Mouse (Mus musculus) embryonic facial prominence, embryonic 11.5 days (tissue): ENCODE measurements around the gene Mecom. TPM values are rescaled to one million over a fixed set of nuclear protein-coding genes. Genes with fewer than 3 reads are reported as not detected.

ENCODE experiments used
- ATAC-seq: fragments of 200-750 bp; cut with Nextera tagmentation; replicated peaks from 2 replicates; pipeline ENCODE4 v1.8.0; 2017; ENCODE audit warnings: low read depth; ENCODE audit not compliant: insufficient number of reproducible peaks, low FRiP score, low TSS enrichment
- DNase-seq: peaks from one replicate; pipeline ENCODE4 v3.0.0-alpha.2; 2015; ENCODE audit warnings: low spot score
- H3K27ac ChIP-seq: fragments of 300-500 bp; sonication (generic); replicated peaks from 2 replicates; pipeline ENCODE4 v1.5.1; 2014; ENCODE audit warnings: mild to moderate bottlenecking, low read depth, low read length, control low read depth
- H3K27me3 ChIP-seq: fragments of 300-500 bp; sonication (generic); 2 replicates; pipeline ENCODE4 v1.6.1; 2014; ENCODE audit warnings: mild to moderate bottlenecking, low read length, moderate library complexity, mixed read lengths; ENCODE audit not compliant: control insufficient read depth, insufficient read depth
- H3K36me3 ChIP-seq: fragments of 300-500 bp; sonication (generic); replicated peaks from 2 replicates; pipeline ENCODE4 v1.6.1; 2014; ENCODE audit warnings: low read depth, mild to moderate bottlenecking, low read length, moderate library complexity, mixed read lengths; ENCODE audit not compliant: control insufficient read depth, insufficient read depth
- H3K4me1 ChIP-seq: fragments of 300-500 bp; sonication (generic); 2 replicates; pipeline ENCODE4 v1.6.1; 2014; ENCODE audit warnings: low read length, mixed read lengths; ENCODE audit not compliant: control insufficient read depth, insufficient read depth
- H3K4me2 ChIP-seq: fragments of 300-500 bp; sonication (generic); 2 replicates; pipeline ENCODE4 v1.6.1; 2014; ENCODE audit warnings: low read depth, mild to moderate bottlenecking, control low read depth, low read length, moderate library complexity
- H3K4me3 ChIP-seq: fragments of 300-500 bp; sonication (generic); 2 replicates; pipeline ENCODE4 v1.5.1; 2014; ENCODE audit warnings: low read depth, low read length, control low read depth
- H3K9ac ChIP-seq: fragments of 300-500 bp; sonication (generic); replicated peaks from 2 replicates; pipeline ENCODE4 v1.6.1; 2014; ENCODE audit warnings: mild to moderate bottlenecking, control low read depth, low read length
- H3K9me3 ChIP-seq: fragments of 300-500 bp; sonication (generic); replicated peaks from 2 replicates; pipeline ENCODE4 v1.6.1; 2016; ENCODE audit warnings: mild to moderate bottlenecking, low read length, inconsistent platforms, mixed read lengths; ENCODE audit not compliant: control insufficient read depth
- WGBS: fragments of 180-500 bp; shearing (Covaris S2); extraction: QIAGEN DNeasy Blood & Tissue Kit; methylation state at CpG from one replicate; pipeline ENCODE4 v1.1.7; 2014; 5-methylcytosine and 5-hydroxymethylcytosine counted together
- polyA plus RNA-seq: library from polyadenylated mRNA; unstranded; fragments of >200 nt; fragmentation: Nextera tagmentation; extraction: Ambion mirVana; gene quantifications from 2 replicates; pipeline ENCODE4 v1.2.1, GENCODE M21; 2014

Gene Mecom
- polyA plus RNA-seq, 1 experiment from 2014 or later, result 48.4 TPM

DNA sequence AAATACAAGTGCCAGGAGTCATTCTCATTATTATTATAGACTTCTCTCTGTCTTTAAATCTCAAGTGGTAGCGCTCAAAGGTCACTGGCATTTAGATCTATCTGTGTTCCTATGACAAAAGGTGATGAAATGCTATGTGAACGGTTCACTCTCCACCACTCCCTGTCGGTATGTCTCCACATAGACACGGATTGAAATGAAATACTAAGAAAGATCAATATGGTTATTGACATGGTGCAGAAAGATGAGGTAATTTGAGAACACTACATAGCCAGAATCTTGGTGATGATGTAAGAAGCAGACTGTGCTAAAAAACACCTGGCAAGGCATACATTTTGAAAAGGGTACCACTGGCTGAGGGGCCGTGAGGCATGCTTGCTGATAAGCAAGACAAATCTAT lies 294.1 kb downstream of the Mecom start:
- ATAC-seq (no peak), DNase-seq (no peak)
- H3K9ac ChIP-seq, result no peak overlapping the region
- no peaks in the 10 kb centered on the region; the same call in 1 of the 2 replicates for H3K4me1 ChIP-seq
- H3K36me3 ChIP-seq, result no peaks in the 10 kb centered on the region
- no peaks in the 10 kb centered on the region for H3K9me3 ChIP-seq
- H3K27me3 ChIP-seq, result no peaks in the 10 kb centered on the region
- no peak overlapping the region for H3K4me3 ChIP-seq
- 90% methylated on average over 5 of the region's 5 CpGs for WGBS
- no peak overlapping the region for H3K4me2 ChIP-seq
- H3K27ac ChIP-seq, result no peak overlapping the region

- no peak overlapping the region for H3K27ac ChIP-seq
- H3K27me3 ChIP-seq, result no peaks in the 10 kb centered on the region
- H3K4me3 ChIP-seq, result no peak overlapping the region
- 78% methylated on average over 4 of the region's 4 CpGs for WGBS
- no peaks in the 10 kb centered on the region for H3K36me3 ChIP-seq
- H3K9ac ChIP-seq, result no peak overlapping the region
- DNase-seq (peak; percentile 30), ATAC-seq (no peak)
- no peaks in the 10 kb centered on the region for H3K9me3 ChIP-seq
- peaks cover 3% of the 10 kb centered on the region; the same call in 1 of the 2 replicates for H3K4me1 ChIP-seq
- no peak overlapping the region for H3K4me2 ChIP-seq
These were observed 299.0 kb downstream of the Mecom start for GRCm38 (mm10) chr3:30248656-30249384.

DNA sequence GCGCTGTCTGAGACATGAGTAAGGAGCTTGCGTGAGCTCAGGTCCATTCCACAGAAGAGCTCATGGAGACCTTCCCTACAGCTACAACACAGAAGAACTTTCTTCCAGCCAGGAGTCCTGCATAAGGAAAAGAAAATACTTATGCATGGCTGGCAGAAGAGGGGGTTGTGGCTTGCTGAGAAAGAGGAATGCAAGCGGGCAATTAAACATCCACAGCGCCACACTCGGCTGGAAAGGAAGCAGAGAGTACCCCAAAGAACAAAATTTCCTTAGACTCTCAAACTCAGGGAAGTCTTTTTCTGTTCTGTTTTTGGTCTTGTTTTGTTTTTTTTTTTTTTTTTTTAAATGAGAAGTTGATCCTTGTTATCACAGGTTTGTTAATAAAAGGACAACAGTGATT lies 300.6 kb downstream of the Mecom start:
- DNase-seq (no peak), ATAC-seq (no peak)
- Histone ChIP-seq H3K27me3 (no peaks in the 10 kb centered on the region), H3K9ac (no peak overlapping the region), H3K9me3 (no peaks in the 10 kb centered on the region), H3K4me3 (no peak overlapping the region), H3K36me3 (no peaks in the 10 kb centered on the region), H3K4me2 (no peak overlapping the region), H3K4me1 (peaks cover 3% of the 10 kb centered on the region; the same call in 1 of the 2 replicates), H3K27ac (no peak overlapping the region)
- WGBS, result 79% methylated on average over 5 of the region's 5 CpGs

DNA sequence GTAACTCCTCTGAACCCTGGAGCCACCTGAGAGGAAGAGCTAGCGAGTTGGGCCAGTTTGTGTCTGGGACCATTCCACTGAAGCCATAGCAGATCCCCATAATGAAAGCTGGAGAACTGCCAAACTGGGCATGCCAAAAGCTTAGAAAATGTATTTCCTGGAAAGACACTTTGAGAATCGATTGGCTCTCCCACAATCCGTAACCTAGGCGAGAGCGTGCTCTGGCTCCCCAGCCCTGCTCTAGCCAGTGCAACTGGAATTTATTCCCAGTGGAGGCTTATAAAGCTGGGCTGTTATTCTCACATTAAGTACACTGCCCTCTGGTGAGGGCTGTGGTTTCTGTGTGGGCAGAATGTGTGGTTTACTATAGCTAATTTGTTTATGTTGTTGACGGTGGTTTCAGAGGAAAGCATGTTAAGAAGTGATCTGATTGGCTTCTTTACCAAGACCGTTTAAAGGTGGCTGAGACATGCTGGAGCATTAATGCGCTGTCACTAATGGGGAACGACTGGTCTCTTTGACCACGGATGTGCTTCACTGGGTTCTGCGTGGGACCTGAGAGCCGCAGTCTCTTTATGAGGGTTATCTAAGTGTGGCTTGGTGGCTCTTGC lies 301.3 kb downstream of the Mecom start:
- ATAC-seq (no peak), DNase-seq (no peak)
- Histone ChIP-seq H3K9me3 (no peaks in the 10 kb centered on the region), H3K27me3 (no peaks in the 10 kb centered on the region), H3K4me2 (no peak overlapping the region), H3K4me3 (no peak overlapping the region), H3K9ac (no peak overlapping the region), H3K36me3 (no peaks in the 10 kb centered on the region), H3K4me1 (peaks cover 3% of the 10 kb centered on the region; the same call in 1 of the 2 replicates), H3K27ac (no peak overlapping the region)
- WGBS, result 81% methylated on average over 12 of the region's 12 CpGs

GRCm38 (mm10) chr3:30245950-30246349 lies 301.9 kb downstream of the Mecom start:
- Histone ChIP-seq H3K4me3 (no peak overlapping the region), H3K36me3 (no peaks in the 10 kb centered on the region), H3K27me3 (no peaks in the 10 kb centered on the region), H3K4me1 (peaks cover 3% of the 10 kb centered on the region; the same call in 1 of the 2 replicates), H3K9me3 (no peaks in the 10 kb centered on the region), H3K9ac (no peak overlapping the region), H3K27ac (no peak overlapping the region), H3K4me2 (no peak overlapping the region)
- DNase-seq, result no peak
- WGBS, result 69% methylated on average over 5 of the region's 5 CpGs
- no peak for ATAC-seq

GRCm38 (mm10) chr3:30244401-30244871 lies 303.4 kb downstream of the Mecom start:
- Histone ChIP-seq H3K27ac (no peak overlapping the region), H3K4me3 (no peak overlapping the region), H3K9me3 (no peaks in the 10 kb centered on the region), H3K9ac (no peak overlapping the region), H3K4me1 (peaks cover 3% of the 10 kb centered on the region; the same call in 1 of the 2 replicates), H3K36me3 (no peaks in the 10 kb centered on the region), H3K27me3 (no peaks in the 10 kb centered on the region), H3K4me2 (no peak overlapping the region)
- WGBS, result 19% methylated on average over 7 of the region's 7 CpGs
- DNase-seq (peak; percentile 35), ATAC-seq (no peak; the same call in 1 of the 2 replicates)

- ATAC-seq (no peak), DNase-seq (no peak)
- Histone ChIP-seq H3K9me3 (no peaks in the 10 kb centered on the region), H3K27ac (no peak overlapping the region), H3K9ac (no peak overlapping the region), H3K27me3 (no peaks in the 10 kb centered on the region), H3K4me2 (no peak overlapping the region), H3K36me3 (no peaks in the 10 kb centered on the region), H3K4me3 (no peak overlapping the region), H3K4me1 (peaks cover 3% of the 10 kb centered on the region; the same call in 1 of the 2 replicates)
- WGBS, result 77% methylated on average over 8 of the region's 8 CpGs
These were observed 304.0 kb downstream of the Mecom start for GRCm38 (mm10) chr3:30243776-30244275.

DNA sequence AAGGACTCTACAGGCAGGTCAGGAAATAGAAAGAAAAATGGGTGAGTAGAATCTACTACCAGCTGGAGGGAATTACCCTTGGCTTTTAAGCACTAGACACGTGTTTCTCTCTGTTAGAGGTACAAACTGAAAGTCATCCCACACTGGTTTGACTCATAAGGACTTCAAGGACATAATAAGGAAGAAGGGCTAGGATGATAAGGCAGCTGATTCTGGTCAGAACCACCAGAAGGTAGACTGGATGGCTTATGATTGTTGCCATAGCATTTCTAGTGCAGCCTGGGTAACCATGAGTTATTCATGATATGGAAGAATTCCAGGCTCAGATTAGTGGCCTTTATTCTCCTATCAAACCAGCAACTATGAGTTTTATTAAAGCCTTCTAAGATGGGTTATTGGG lies 308.4 kb downstream of the Mecom start:
- Histone ChIP-seq H3K27ac (no peak overlapping the region), H3K4me3 (no peak overlapping the region), H3K9me3 (no peaks in the 10 kb centered on the region), H3K27me3 (no peaks in the 10 kb centered on the region), H3K4me1 (no peaks in the 10 kb centered on the region), H3K36me3 (no peaks in the 10 kb centered on the region), H3K9ac (no peak overlapping the region), H3K4me2 (no peak overlapping the region)
- ATAC-seq (no peak), DNase-seq (no peak)
- WGBS, result 63% methylated on average over 1 of the region's 1 CpGs
